Mouse (Mus musculus) liver, postnatal 0 days (tissue): ENCODE measurements at regions not wholly inside any gene's neighbourhood (a gene's known extent, or its start where the extent isn't known, plus 50 kb on each side); places are given as distances from the start of the nearest gene placed in this dataset.

Experiments
- CTCF ChIP-seq: sonication (generic); IDR thresholded peaks from 2 replicates; pipeline ENCODE4 v1.5.1; 2016; ENCODE audit warnings: antibody characterized with exemption, low read depth
- EP300 ChIP-seq: IDR thresholded peaks from 2 replicates; pipeline ENCODE4 v1.6.1; 2016; ENCODE audit warnings: antibody characterized with exemption, low read depth, mild to moderate bottlenecking

GRCm38 (mm10) chr17:88341599-88341998 is 98.9 kb upstream of the Foxn2 start:
- TF ChIP-seq CTCF (no peak), EP300 (no peak)
